Comparison of ENCODE assay signal across 14 mouse cellular contexts in genomic region chr9:108343835-108344234, GRCm38 (mm10). TPM values are rescaled to one million over a fixed set of nuclear protein-coding genes. Genes with fewer than 3 reads are reported as not detected.
DNase-seq lines count a peak whose midpoint lies in the region; ATAC-seq lines count a peak whose summit lies in the region.
"Had no signal": no experiment of that assay in that cellular context is flagged by ENCODE, and none has a peak within 500 bp of the region (broad histone marks: within the 10 kb centered on the region; RNA-seq: fewer than 3 reads in every experiment).

No protein-coding gene starts in this region.

- H3K4me2 ChIP-seq in forebrain, embryonic 13.5 days = no peak overlapping the region
- H3K4me2 ChIP-seq in intestine, embryonic 15.5 days (replicated peaks) = no peak overlapping the region
- H3K4me2 ChIP-seq in liver, embryonic 15.5 days = peak overlapping the region; percentile 72
- H3K4me2 ChIP-seq: heart, embryonic 11.5 days had no signal

- H3K36me3 ChIP-seq in forebrain, embryonic 10.5 days (replicated peaks) = peaks cover 17% of the 10 kb centered on the region
- no peaks in the 10 kb centered on the region for H3K36me3 ChIP-seq in forebrain, embryonic 13.5 days (ENCODE audit: poor library complexity, severe bottlenecking)
- H3K36me3 ChIP-seq in intestine, embryonic 15.5 days = no peaks in the 10 kb centered on the region
- peaks cover 21% of the 10 kb centered on the region for H3K36me3 ChIP-seq in liver, embryonic 15.5 days (replicated peaks)

- DNase-seq in forebrain, embryonic 10.5 days (ENCODE audit: extremely low spot score, low spot score) = no peak
- DNase-seq in A20 (ENCODE audit: low read depth, low spot score) = peak; percentile 20
- no peak for DNase-seq in urinary bladder, postnatal 14 days (ENCODE audit: low spot score)
- DNase-seq in adrenal gland, adult 8-10 months = no peak
- DNase-seq in B cell, adult 2 months = no peak
- DNase-seq: cerebellum, adult 9-11 months; gastrocnemius, postnatal 14 days; lung, adult 2 months; thymus, adult 18-20 months had no signal

- no peak for ATAC-seq in forebrain, embryonic 13.5 days
- ATAC-seq in intestine, embryonic 15.5 days = no peak
- no peak for ATAC-seq in liver, embryonic 15.5 days (ENCODE audit: insufficient read depth)
- ATAC-seq: midbrain, embryonic 16.5 days had no signal

- no peaks in the 10 kb centered on the region for H3K27me3 ChIP-seq in forebrain, embryonic 10.5 days (ENCODE audit: poor library complexity, severe bottlenecking)
- H3K27me3 ChIP-seq in forebrain, embryonic 13.5 days = no peaks in the 10 kb centered on the region
- no peaks in the 10 kb centered on the region for H3K27me3 ChIP-seq in intestine, embryonic 15.5 days (replicated peaks)
- H3K27me3 ChIP-seq in liver, embryonic 15.5 days = no peaks in the 10 kb centered on the region

- H3K9ac ChIP-seq in forebrain, embryonic 13.5 days = no peak overlapping the region
- no peak overlapping the region for H3K9ac ChIP-seq in intestine, embryonic 15.5 days
- peak overlapping the region; percentile 41 for H3K9ac ChIP-seq in liver, embryonic 15.5 days

- 0 out of 2 replicates have a peak overlapping the region, but pooled peaks have one; percentile 16 for H3K27ac ChIP-seq in forebrain, embryonic 10.5 days
- H3K27ac ChIP-seq in forebrain, embryonic 13.5 days = no peak overlapping the region
- peak overlapping the region; percentile 76 for H3K27ac ChIP-seq in intestine, embryonic 15.5 days
- H3K27ac ChIP-seq in liver, embryonic 15.5 days (replicated peaks) = peak overlapping the region; percentile 99

- 97% methylated on average over 1 of the region's 1 CpGs for WGBS in forebrain, embryonic 10.5 days
- WGBS in forebrain, embryonic 13.5 days = 100% methylated on average over 1 of the region's 1 CpGs
- 95% methylated on average over 1 of the region's 1 CpGs for WGBS in intestine, embryonic 15.5 days
- WGBS in liver, embryonic 15.5 days (ENCODE audit: insufficient replicate concordance) = 51% methylated on average over 1 of the region's 1 CpGs

- H3K4me3 ChIP-seq in forebrain, embryonic 10.5 days = no peak overlapping the region
- H3K4me3 ChIP-seq in forebrain, embryonic 13.5 days = no peak overlapping the region
- no peak overlapping the region for H3K4me3 ChIP-seq in intestine, embryonic 15.5 days (replicated peaks)
- H3K4me3 ChIP-seq in liver, embryonic 15.5 days (replicated peaks) = no peak overlapping the region

- no peaks in the 10 kb centered on the region for H3K9me3 ChIP-seq in forebrain, embryonic 10.5 days
- H3K9me3 ChIP-seq in forebrain, embryonic 13.5 days (replicated peaks) = no peaks in the 10 kb centered on the region
- H3K9me3 ChIP-seq in intestine, embryonic 15.5 days = no peaks in the 10 kb centered on the region
- no peaks in the 10 kb centered on the region for H3K9me3 ChIP-seq in liver, embryonic 15.5 days (replicated peaks)

- H3K4me1 ChIP-seq in forebrain, embryonic 10.5 days = peaks cover 44% of the 10 kb centered on the region
- H3K4me1 ChIP-seq in forebrain, embryonic 13.5 days = peaks cover 29% of the 10 kb centered on the region
- peaks cover 14% of the 10 kb centered on the region for H3K4me1 ChIP-seq in intestine, embryonic 15.5 days (replicated peaks)
- peaks cover 71% of the 10 kb centered on the region for H3K4me1 ChIP-seq in liver, embryonic 15.5 days (replicated peaks)

RNA-seq across cellular contexts. Expression of gene Usp4, which starts 3.8 kb away (rescaled TPM):
- 132 and 133 TPM in 2 replicates for polyA plus RNA-seq in forebrain, embryonic 10.5 days (2016; fragmentation: Nextera tagmentation; extraction: Ambion mirVana)
- 132 and 142 TPM in 2 replicates for polyA plus RNA-seq in forebrain, embryonic 13.5 days (2015; fragmentation: Nextera tagmentation; extraction: Ambion mirVana)
- polyA plus RNA-seq in intestine, embryonic 15.5 days (2015; fragmentation: Nextera tagmentation; extraction: Ambion mirVana) = 82.5 and 89.1 TPM in 2 replicates
- polyA plus RNA-seq in liver, embryonic 15.5 days (2015; fragmentation: Nextera tagmentation; extraction: Ambion mirVana) = 65.1 and 76.5 TPM in 2 replicates
- total RNA-seq in adrenal gland, adult 8-10 months (2022) = 100 to 1,000 TPM; 124 to 152 (median 132) TPM

RNA-seq across cellular contexts. Expression of gene Gpx1, which starts 5.1 kb away (rescaled TPM):
- 806 and 868 TPM in 2 replicates for polyA plus RNA-seq in forebrain, embryonic 10.5 days (2016; fragmentation: Nextera tagmentation; extraction: Ambion mirVana)
- polyA plus RNA-seq in forebrain, embryonic 13.5 days (2015; fragmentation: Nextera tagmentation; extraction: Ambion mirVana) = 489 and 518 TPM in 2 replicates
- polyA plus RNA-seq in intestine, embryonic 15.5 days (2015; fragmentation: Nextera tagmentation; extraction: Ambion mirVana) = 1,041 and 1,081 TPM in 2 replicates
- polyA plus RNA-seq in liver, embryonic 15.5 days (2015; fragmentation: Nextera tagmentation; extraction: Ambion mirVana) = 6,133 and 6,280 TPM in 2 replicates
- total RNA-seq in adrenal gland, adult 8-10 months (2022) = 100 to 1,000 TPM; 524 to 812 (median 629) TPM

RNA-seq across cellular contexts. Expression of gene Tcta, which starts 37.9 kb away (rescaled TPM):
- 13.4 and 13.8 TPM in 2 replicates for polyA plus RNA-seq in forebrain, embryonic 10.5 days (2016; fragmentation: Nextera tagmentation; extraction: Ambion mirVana)
- 30.9 and 38.1 TPM in 2 replicates for polyA plus RNA-seq in forebrain, embryonic 13.5 days (2015; fragmentation: Nextera tagmentation; extraction: Ambion mirVana)
- polyA plus RNA-seq in intestine, embryonic 15.5 days (2015; fragmentation: Nextera tagmentation; extraction: Ambion mirVana) = 34.1 and 37.1 TPM in 2 replicates
- polyA plus RNA-seq in liver, embryonic 15.5 days (2015; fragmentation: Nextera tagmentation; extraction: Ambion mirVana) = 14.1 and 14.4 TPM in 2 replicates
- 10 to 100 TPM; 56.0 to 68.0 (median 62.2) TPM for total RNA-seq in adrenal gland, adult 8-10 months (2022)

RNA-seq across cellular contexts. Expression of gene Rhoa, which starts 37.9 kb away (rescaled TPM):
- polyA plus RNA-seq in forebrain, embryonic 10.5 days (2016; fragmentation: Nextera tagmentation; extraction: Ambion mirVana) = 257 and 290 TPM in 2 replicates
- 317 and 330 TPM in 2 replicates for polyA plus RNA-seq in forebrain, embryonic 13.5 days (2015; fragmentation: Nextera tagmentation; extraction: Ambion mirVana)
- polyA plus RNA-seq in intestine, embryonic 15.5 days (2015; fragmentation: Nextera tagmentation; extraction: Ambion mirVana) = 422 and 453 TPM in 2 replicates
- polyA plus RNA-seq in liver, embryonic 15.5 days (2015; fragmentation: Nextera tagmentation; extraction: Ambion mirVana) = 190 and 202 TPM in 2 replicates
- total RNA-seq in adrenal gland, adult 8-10 months (2022) = 100 to 1,000 TPM; 307 to 342 (median 321) TPM

RNA-seq across cellular contexts. Expression of gene Amt, which starts 47.2 kb away (rescaled TPM):
- polyA plus RNA-seq in forebrain, embryonic 10.5 days (2016; fragmentation: Nextera tagmentation; extraction: Ambion mirVana) = 34.8 and 40.0 TPM in 2 replicates
- polyA plus RNA-seq in forebrain, embryonic 13.5 days (2015; fragmentation: Nextera tagmentation; extraction: Ambion mirVana) = 25.3 and 26.7 TPM in 2 replicates
- 20.9 and 23.2 TPM in 2 replicates for polyA plus RNA-seq in intestine, embryonic 15.5 days (2015; fragmentation: Nextera tagmentation; extraction: Ambion mirVana)
- polyA plus RNA-seq in liver, embryonic 15.5 days (2015; fragmentation: Nextera tagmentation; extraction: Ambion mirVana) = 11.9 and 13.3 TPM in 2 replicates
- total RNA-seq in adrenal gland, adult 8-10 months (2022) = 10 to 100 TPM in 2 of 4 experiments, 1 to 10 TPM in 2; 3.8 to 10.9 (median 7.1) TPM
